Mouse (Mus musculus): Measurements from ENCODE around the gene Cntln. TPM values are rescaled to one million over a fixed set of nuclear protein-coding genes. Genes with fewer than 3 reads are reported as not detected.

Gene Cntln
- total RNA-seq, 1 experiment = 0.80 TPM

GRCm38 (mm10) chr4:84934342-84934929, 50.3 kb downstream of the Cntln start:
- no peak for DNase-seq (ENCODE audit: low read depth, low spot score)
- H3K27ac ChIP-seq (ENCODE audit: insufficient read depth, low read depth, low read length, poor library complexity, severe bottlenecking) = no peak overlapping the region
- no peaks in the 10 kb centered on the region for H3K36me3 ChIP-seq (ENCODE audit: control insufficient read depth, insufficient read depth, low read length, poor library complexity, severe bottlenecking)
- no peaks in the 10 kb centered on the region for H3K9me3 ChIP-seq (ENCODE audit: control insufficient read depth, insufficient read depth, low read depth, low read length)
- no peaks in the 10 kb centered on the region for H3K4me1 ChIP-seq (ENCODE audit: control insufficient read depth in 2 of 2, insufficient read depth in 2 of 2, low read length in 2 of 2, poor library complexity in 1 of 2)
- H3K9ac ChIP-seq (ENCODE audit: insufficient read depth, low read depth, low read length, poor library complexity, severe bottlenecking) = no peak overlapping the region
- no peak overlapping the region for H3K4me3 ChIP-seq (ENCODE audit: insufficient read depth in 1 of 2, low read depth in 1 of 2, low read length in 2 of 2, poor library complexity in 1 of 2, severe bottlenecking in 1 of 2)
- TF ChIP-seq MAFK (IDR thresholded peaks at IDR 0.05; ENCODE audit: insufficient read depth, low read depth, low read length) (no peak), HCFC1 (IDR thresholded peaks at IDR 0.05; ENCODE audit: borderline replicate concordance, insufficient read depth, low read length) (no peak), ZC3H11A (IDR thresholded peaks at IDR 0.05; ENCODE audit: borderline replicate concordance, low read depth, low read length) (no peak), CHD2 (IDR thresholded peaks at IDR 0.05; ENCODE audit: low read depth, low read length) (no peak), ZNF384 (IDR thresholded peaks at IDR 0.05; ENCODE audit: low read depth, low read length) (no peak)
- in situ Hi-C loops (cut with MboI; ENCODE audit: low sequenced_read_pairs in 2 of 2, unreplicated experiment in 2 of 2) = no loop called here

GRCm38 (mm10) chr4:84942059-84942458, 58.0 kb downstream of the Cntln start:
- Histone ChIP-seq H3K9me3 (ENCODE audit: control insufficient read depth, insufficient read depth, low read depth, low read length) (no peaks in the 10 kb centered on the region), H3K4me1 (ENCODE audit: control insufficient read depth in 2 of 2, insufficient read depth in 2 of 2, low read length in 2 of 2, poor library complexity in 1 of 2) (no peaks in the 10 kb centered on the region), H3K27ac (ENCODE audit: insufficient read depth, low read depth, low read length, poor library complexity, severe bottlenecking) (no peak overlapping the region), H3K9ac (ENCODE audit: insufficient read depth, low read depth, low read length, poor library complexity, severe bottlenecking) (no peak overlapping the region), H3K4me3 (ENCODE audit: insufficient read depth in 1 of 2, low read depth in 1 of 2, low read length in 2 of 2, poor library complexity in 1 of 2, severe bottlenecking in 1 of 2) (no peak overlapping the region), H3K36me3 (ENCODE audit: control insufficient read depth, insufficient read depth, low read length, poor library complexity, severe bottlenecking) (no peaks in the 10 kb centered on the region)
- in situ Hi-C loops (cut with MboI; ENCODE audit: low sequenced_read_pairs in 2 of 2, unreplicated experiment in 2 of 2) = no loop called here
- DNase-seq (ENCODE audit: low read depth, low spot score) = no peak
- no peak for TF ChIP-seq MAFK (IDR thresholded peaks at IDR 0.05; ENCODE audit: insufficient read depth, low read depth, low read length)
- TF ChIP-seq ZC3H11A (IDR thresholded peaks at IDR 0.05; ENCODE audit: borderline replicate concordance, low read depth, low read length) = no peak
- TF ChIP-seq HCFC1 (IDR thresholded peaks at IDR 0.05; ENCODE audit: borderline replicate concordance, insufficient read depth, low read length) = no peak
- no peak for TF ChIP-seq CHD2 (IDR thresholded peaks at IDR 0.05; ENCODE audit: low read depth, low read length)
- TF ChIP-seq ZNF384 (IDR thresholded peaks at IDR 0.05; ENCODE audit: low read depth, low read length) = no peak

GRCm38 (mm10) chr4:84942651-84943050, 58.5 kb downstream of the Cntln start:
- in situ Hi-C loops (cut with MboI; ENCODE audit: low sequenced_read_pairs in 2 of 2, unreplicated experiment in 2 of 2) = no loop called here
- H3K9ac ChIP-seq (ENCODE audit: insufficient read depth, low read depth, low read length, poor library complexity, severe bottlenecking) = no peak overlapping the region
- H3K4me3 ChIP-seq (ENCODE audit: insufficient read depth in 1 of 2, low read depth in 1 of 2, low read length in 2 of 2, poor library complexity in 1 of 2, severe bottlenecking in 1 of 2) = no peak overlapping the region
- H3K4me1 ChIP-seq (ENCODE audit: control insufficient read depth in 2 of 2, insufficient read depth in 2 of 2, low read length in 2 of 2, poor library complexity in 1 of 2) = no peaks in the 10 kb centered on the region
- H3K36me3 ChIP-seq (ENCODE audit: control insufficient read depth, insufficient read depth, low read length, poor library complexity, severe bottlenecking) = no peaks in the 10 kb centered on the region
- no peak overlapping the region for H3K27ac ChIP-seq (ENCODE audit: insufficient read depth, low read depth, low read length, poor library complexity, severe bottlenecking)
- no peak for DNase-seq (ENCODE audit: low read depth, low spot score)
- TF ChIP-seq CHD2 (IDR thresholded peaks at IDR 0.05; ENCODE audit: low read depth, low read length) (no peak), HCFC1 (IDR thresholded peaks at IDR 0.05; ENCODE audit: borderline replicate concordance, insufficient read depth, low read length) (no peak), MAFK (IDR thresholded peaks at IDR 0.05; ENCODE audit: insufficient read depth, low read depth, low read length) (no peak)
- no peaks in the 10 kb centered on the region for H3K9me3 ChIP-seq (ENCODE audit: control insufficient read depth, insufficient read depth, low read depth, low read length)

GRCm38 (mm10) chr4:84944100-84944499, 60.0 kb downstream of the Cntln start:
- Histone ChIP-seq H3K36me3 (ENCODE audit: control insufficient read depth, insufficient read depth, low read length, poor library complexity, severe bottlenecking) (no peaks in the 10 kb centered on the region), H3K27ac (ENCODE audit: insufficient read depth, low read depth, low read length, poor library complexity, severe bottlenecking) (no peak overlapping the region), H3K9ac (ENCODE audit: insufficient read depth, low read depth, low read length, poor library complexity, severe bottlenecking) (no peak overlapping the region), H3K4me1 (ENCODE audit: control insufficient read depth in 2 of 2, insufficient read depth in 2 of 2, low read length in 2 of 2, poor library complexity in 1 of 2) (no peaks in the 10 kb centered on the region), H3K9me3 (ENCODE audit: control insufficient read depth, insufficient read depth, low read depth, low read length) (no peaks in the 10 kb centered on the region), H3K4me3 (ENCODE audit: insufficient read depth in 1 of 2, low read depth in 1 of 2, low read length in 2 of 2, poor library complexity in 1 of 2, severe bottlenecking in 1 of 2) (no peak overlapping the region)
- TF ChIP-seq CHD2 (IDR thresholded peaks at IDR 0.05; ENCODE audit: low read depth, low read length) = no peak
- no peak for TF ChIP-seq ZC3H11A (IDR thresholded peaks at IDR 0.05; ENCODE audit: borderline replicate concordance, low read depth, low read length)
- no peak for TF ChIP-seq ZNF384 (IDR thresholded peaks at IDR 0.05; ENCODE audit: low read depth, low read length)
- TF ChIP-seq HCFC1 (IDR thresholded peaks at IDR 0.05; ENCODE audit: borderline replicate concordance, insufficient read depth, low read length) = no peak
- TF ChIP-seq MAFK (IDR thresholded peaks at IDR 0.05; ENCODE audit: insufficient read depth, low read depth, low read length) = no peak
- in situ Hi-C loops (cut with MboI; ENCODE audit: low sequenced_read_pairs in 2 of 2, unreplicated experiment in 2 of 2) = no loop called here
- DNase-seq (ENCODE audit: low read depth, low spot score) = no peak

- no peaks in the 10 kb centered on the region for H3K36me3 ChIP-seq (ENCODE audit: control insufficient read depth, insufficient read depth, low read length, poor library complexity, severe bottlenecking)
- H3K4me1 ChIP-seq (ENCODE audit: control insufficient read depth in 2 of 2, insufficient read depth in 2 of 2, low read length in 2 of 2, poor library complexity in 1 of 2) = no peaks in the 10 kb centered on the region
- no peak overlapping the region for H3K27ac ChIP-seq (ENCODE audit: insufficient read depth, low read depth, low read length, poor library complexity, severe bottlenecking)
- TF ChIP-seq ZC3H11A (IDR thresholded peaks at IDR 0.05; ENCODE audit: borderline replicate concordance, low read depth, low read length) (no peak), CHD2 (IDR thresholded peaks at IDR 0.05; ENCODE audit: low read depth, low read length) (no peak), HCFC1 (IDR thresholded peaks at IDR 0.05; ENCODE audit: borderline replicate concordance, insufficient read depth, low read length) (no peak), ZNF384 (IDR thresholded peaks at IDR 0.05; ENCODE audit: low read depth, low read length) (no peak), MAFK (IDR thresholded peaks at IDR 0.05; ENCODE audit: insufficient read depth, low read depth, low read length) (no peak)
- no peak overlapping the region for H3K4me3 ChIP-seq (ENCODE audit: insufficient read depth in 1 of 2, low read depth in 1 of 2, low read length in 2 of 2, poor library complexity in 1 of 2, severe bottlenecking in 1 of 2)
- in situ Hi-C loops (cut with MboI; ENCODE audit: low sequenced_read_pairs in 2 of 2, unreplicated experiment in 2 of 2) = no loop called here
- H3K9ac ChIP-seq (ENCODE audit: insufficient read depth, low read depth, low read length, poor library complexity, severe bottlenecking) = no peak overlapping the region
- no peak for DNase-seq (ENCODE audit: low read depth, low spot score)
- no peaks in the 10 kb centered on the region for H3K9me3 ChIP-seq (ENCODE audit: control insufficient read depth, insufficient read depth, low read depth, low read length)
Observed at GRCm38 (mm10) chr4:84946450-84946849, 62.3 kb downstream of the Cntln start.
